Mouse (Mus musculus): ENCODE results near the gene Il6st. TPM values are rescaled to one million over a fixed set of nuclear protein-coding genes. Genes with fewer than 3 reads are reported as not detected.

Il6st gene
- polyA plus RNA-seq, 2 experiments, result 34.3 to 40.3 TPM

DNA sequence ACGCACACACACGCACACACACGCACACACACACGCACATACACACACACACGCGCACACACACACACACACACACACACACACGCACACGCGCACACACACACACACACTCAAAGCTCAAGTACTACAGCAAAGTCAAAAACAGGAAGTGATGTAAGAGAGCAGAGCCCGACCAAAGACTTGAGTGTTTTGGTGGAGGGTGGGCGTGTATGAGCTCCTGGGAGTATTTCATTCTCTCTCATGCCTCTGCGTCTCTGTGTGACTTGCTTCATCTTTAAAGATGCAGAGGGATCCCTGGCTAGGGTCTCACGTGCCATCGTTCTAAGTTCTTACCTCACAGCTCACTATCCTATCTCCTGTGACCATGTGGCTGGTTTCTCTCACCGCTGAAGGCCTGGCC lies 36.3 kb upstream of the Il6st start:
- Histone ChIP-seq H3K4me3 (replicated peaks; ENCODE audit: low read length) (no peak overlapping the region), H3K4me2 (replicated peaks; ENCODE audit: low read depth, low read length, severe bottlenecking) (no peak overlapping the region), H3K27ac (replicated peaks; ENCODE audit: low read depth, low read length) (no peak overlapping the region), H3K36me3 (ENCODE audit: control insufficient read depth, insufficient read depth, low read length) (no peaks in the 10 kb centered on the region), H3K9me3 (ENCODE audit: control insufficient read depth, low read length) (no peaks in the 10 kb centered on the region), H3K27me3 (ENCODE audit: control insufficient read depth, insufficient read depth, low read length) (no peaks in the 10 kb centered on the region), H3K4me1 (ENCODE audit: control insufficient read depth, insufficient read depth, low read length) (peaks cover under 1% of the 10 kb centered on the region; the same call in 1 of the 2 replicates), H3K9ac (ENCODE audit: low read depth, low read length, severe bottlenecking) (no peak overlapping the region)
- DNase-seq (ENCODE audit: low spot score), result no peak
- no peak for TF ChIP-seq POLR2A (IDR thresholded peaks at IDR 0.05; ENCODE audit: borderline replicate concordance, extremely low read depth, insufficient read depth, insufficient read length)
- no peak for ATAC-seq (ENCODE audit: low FRiP score, low read depth)
- WGBS, result 88% methylated on average over 15 of the region's 15 CpGs

DNA sequence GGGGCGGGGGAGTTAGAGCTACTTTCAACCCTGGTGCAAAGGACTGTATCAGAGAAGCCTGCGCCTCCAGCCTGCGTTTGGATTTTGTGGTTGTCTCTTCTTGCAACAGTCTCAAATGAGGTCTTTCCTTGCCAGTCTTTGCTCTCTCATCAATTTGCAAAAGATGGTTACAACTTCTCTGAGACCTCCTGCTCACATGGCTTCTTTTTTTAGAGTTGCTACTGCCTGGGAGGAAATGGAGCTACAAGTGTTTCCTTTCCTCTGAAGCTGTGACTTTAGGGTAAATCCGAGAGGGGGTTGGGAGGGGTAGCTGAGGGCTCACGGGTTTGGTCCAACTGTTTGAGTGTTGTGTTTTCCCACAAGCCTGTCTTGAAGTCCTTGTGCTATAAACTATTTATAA lies 30.6 kb upstream of the Il6st start:
- no peak for ATAC-seq (ENCODE audit: low FRiP score, low read depth)
- no peak overlapping the region for H3K9ac ChIP-seq (ENCODE audit: low read depth, low read length, severe bottlenecking)
- H3K27ac ChIP-seq (replicated peaks; ENCODE audit: low read depth, low read length), result no peak overlapping the region
- no peaks in the 10 kb centered on the region for H3K27me3 ChIP-seq (ENCODE audit: control insufficient read depth, insufficient read depth, low read length)
- DNase-seq (ENCODE audit: low spot score), result no peak
- H3K36me3 ChIP-seq (ENCODE audit: control insufficient read depth, insufficient read depth, low read length), result no peaks in the 10 kb centered on the region
- no peak overlapping the region for H3K4me3 ChIP-seq (replicated peaks; ENCODE audit: low read length)
- H3K4me1 ChIP-seq (ENCODE audit: control insufficient read depth, insufficient read depth, low read length), result peaks cover 12% of the 10 kb centered on the region
- no peaks in the 10 kb centered on the region for H3K9me3 ChIP-seq (ENCODE audit: control insufficient read depth, low read length)
- no peak overlapping the region for H3K4me2 ChIP-seq (replicated peaks; ENCODE audit: low read depth, low read length, severe bottlenecking)
- 40% methylated on average over 5 of the region's 5 CpGs for WGBS
- TF ChIP-seq POLR2A (IDR thresholded peaks at IDR 0.05; ENCODE audit: borderline replicate concordance, extremely low read depth, insufficient read depth, insufficient read length), result no peak

DNA sequence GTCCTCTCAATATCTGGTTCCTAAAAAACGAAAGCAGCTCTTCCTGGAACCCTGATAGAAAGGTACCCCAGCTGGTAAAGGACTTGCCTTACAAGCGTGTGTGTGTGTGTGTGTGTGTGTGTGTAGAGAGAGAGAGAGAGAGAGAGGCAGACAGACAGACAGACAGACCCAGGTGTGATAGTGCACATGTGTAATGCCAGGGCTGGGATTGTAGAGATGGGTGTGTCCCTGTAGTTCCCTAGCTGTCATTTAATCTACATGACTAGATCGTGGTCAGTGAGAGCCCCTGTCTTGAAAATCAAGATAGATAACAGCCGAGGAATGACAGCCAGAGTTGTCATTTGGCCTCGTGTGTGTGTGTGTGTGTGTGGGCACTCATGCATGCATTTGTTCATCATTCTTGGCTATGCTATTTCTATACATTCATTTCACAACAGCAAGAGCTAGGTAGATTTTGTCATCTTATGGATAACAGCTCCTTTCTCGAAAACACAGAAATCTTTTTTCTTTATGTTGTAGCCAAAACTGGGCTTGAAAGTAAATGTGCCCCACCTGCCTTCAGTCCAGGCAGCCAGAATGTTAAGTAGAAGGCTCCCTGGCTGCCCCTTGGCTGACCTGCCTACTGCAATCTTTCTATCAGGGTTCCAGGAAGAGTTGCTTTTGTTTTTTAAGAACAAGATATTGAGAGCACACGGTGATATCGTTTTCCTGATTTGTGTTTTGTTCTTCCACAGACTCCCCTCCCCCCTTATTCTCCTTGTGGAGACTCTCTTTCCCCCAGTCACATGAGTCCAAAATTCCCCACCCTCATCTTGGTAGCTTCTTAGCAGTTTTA lies 28.4 kb upstream of the Il6st start:
- ATAC-seq (ENCODE audit: low FRiP score, low read depth) (no peak), DNase-seq (ENCODE audit: low spot score) (no peak)
- TF ChIP-seq POLR2A (IDR thresholded peaks at IDR 0.05; ENCODE audit: borderline replicate concordance, extremely low read depth, insufficient read depth, insufficient read length), result no peak
- H3K27ac ChIP-seq (replicated peaks; ENCODE audit: low read depth, low read length), result no peak overlapping the region
- H3K4me3 ChIP-seq (replicated peaks; ENCODE audit: low read length), result no peak overlapping the region
- peaks cover 28% of the 10 kb centered on the region for H3K4me1 ChIP-seq (ENCODE audit: control insufficient read depth, insufficient read depth, low read length)
- H3K9ac ChIP-seq (ENCODE audit: low read depth, low read length, severe bottlenecking), result no peak overlapping the region
- 70% methylated on average over 8 of the region's 8 CpGs for WGBS
- no peaks in the 10 kb centered on the region for H3K36me3 ChIP-seq (ENCODE audit: control insufficient read depth, insufficient read depth, low read length)
- H3K4me2 ChIP-seq (replicated peaks; ENCODE audit: low read depth, low read length, severe bottlenecking), result no peak overlapping the region
- no peaks in the 10 kb centered on the region for H3K9me3 ChIP-seq (ENCODE audit: control insufficient read depth, low read length)
- H3K27me3 ChIP-seq (ENCODE audit: control insufficient read depth, insufficient read depth, low read length), result no peaks in the 10 kb centered on the region

DNA sequence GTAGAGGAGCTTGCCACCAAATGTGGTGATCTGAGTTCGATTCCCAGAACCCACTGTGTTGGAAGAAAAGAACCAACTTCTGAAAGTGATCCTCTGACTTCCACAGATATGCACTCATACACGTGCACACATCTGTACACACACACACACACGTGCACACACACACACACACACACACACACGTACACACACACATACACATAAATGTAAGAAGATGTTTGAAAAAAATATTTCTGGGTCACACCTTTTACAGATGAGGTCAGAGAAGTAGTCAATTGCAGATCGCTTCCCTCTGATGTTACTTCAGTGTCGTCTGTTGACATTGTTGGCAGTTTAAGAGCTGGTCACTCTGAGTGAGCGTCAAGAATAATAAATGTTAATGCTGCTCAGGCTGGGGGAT lies 27.6 kb upstream of the Il6st start:
- 84% methylated on average over 7 of the region's 7 CpGs for WGBS

DNA sequence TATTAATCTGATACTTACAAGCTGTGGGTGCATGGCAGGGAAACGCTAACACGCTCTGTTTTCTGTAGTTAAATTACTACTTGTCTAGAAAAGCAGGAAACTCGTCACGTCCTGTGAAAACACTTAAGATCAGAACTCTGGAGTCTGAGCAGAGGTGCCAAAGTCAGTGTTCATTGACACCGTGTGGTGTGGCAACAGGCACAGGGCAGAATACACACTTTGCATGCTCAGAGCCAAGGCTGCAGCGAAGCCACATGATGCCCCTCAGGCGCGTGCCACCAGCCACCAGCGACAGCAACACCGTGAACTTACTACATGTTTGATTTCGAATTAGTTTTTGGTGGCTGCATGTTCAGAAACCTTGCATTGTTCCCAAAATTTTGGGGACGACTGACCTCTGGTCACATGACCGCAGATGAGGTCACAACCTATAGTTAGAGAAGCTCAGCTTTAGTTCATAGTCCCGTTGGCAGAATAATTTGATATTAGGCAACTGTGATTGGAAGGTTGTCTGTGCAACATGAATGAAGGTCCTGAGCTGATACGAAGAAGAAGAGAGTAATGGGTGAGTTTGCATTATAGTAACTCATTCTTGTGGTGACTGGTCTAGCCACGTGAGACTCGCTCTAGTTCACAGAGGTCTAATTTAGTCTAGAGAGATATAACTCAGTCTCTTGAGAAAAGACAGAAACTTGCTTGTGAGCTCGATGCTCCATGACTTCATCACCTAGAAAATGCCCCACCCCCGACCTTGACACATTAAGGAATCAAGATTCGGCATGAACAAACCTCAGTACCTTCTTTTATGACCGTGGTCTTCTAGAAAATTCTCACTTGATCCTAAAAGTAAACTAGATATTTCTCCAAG lies 25.6 kb upstream of the Il6st start:
- TF ChIP-seq POLR2A (IDR thresholded peaks at IDR 0.05; ENCODE audit: borderline replicate concordance, extremely low read depth, insufficient read depth, insufficient read length), result no peak
- no peak overlapping the region for H3K9ac ChIP-seq (ENCODE audit: low read depth, low read length, severe bottlenecking)
- no peak overlapping the region for H3K27ac ChIP-seq (replicated peaks; ENCODE audit: low read depth, low read length)
- H3K27me3 ChIP-seq (ENCODE audit: control insufficient read depth, insufficient read depth, low read length), result no peaks in the 10 kb centered on the region
- ATAC-seq (ENCODE audit: low FRiP score, low read depth) (no peak), DNase-seq (ENCODE audit: low spot score) (no peak)
- H3K9me3 ChIP-seq (ENCODE audit: control insufficient read depth, low read length), result no peaks in the 10 kb centered on the region
- WGBS, result 84% methylated on average over 21 of the region's 21 CpGs
- H3K4me3 ChIP-seq (replicated peaks; ENCODE audit: low read length), result no peak overlapping the region
- peaks cover 26% of the 10 kb centered on the region; the same call in 1 of the 2 replicates for H3K4me1 ChIP-seq (ENCODE audit: control insufficient read depth, insufficient read depth, low read length)
- no peaks in the 10 kb centered on the region for H3K36me3 ChIP-seq (ENCODE audit: control insufficient read depth, insufficient read depth, low read length)
- H3K4me2 ChIP-seq (replicated peaks; ENCODE audit: low read depth, low read length, severe bottlenecking), result no peak overlapping the region

More for the DNA sequence above, 27.6 kb upstream of the Il6st start:
- Histone ChIP-seq H3K36me3 (ENCODE audit: control insufficient read depth, insufficient read depth, low read length) (no peaks in the 10 kb centered on the region), H3K4me3 (replicated peaks; ENCODE audit: low read length) (no peak overlapping the region), H3K4me2 (replicated peaks; ENCODE audit: low read depth, low read length, severe bottlenecking) (no peak overlapping the region), H3K27ac (replicated peaks; ENCODE audit: low read depth, low read length) (no peak overlapping the region), H3K9ac (ENCODE audit: low read depth, low read length, severe bottlenecking) (no peak overlapping the region), H3K9me3 (ENCODE audit: control insufficient read depth, low read length) (no peaks in the 10 kb centered on the region), H3K27me3 (ENCODE audit: control insufficient read depth, insufficient read depth, low read length) (no peaks in the 10 kb centered on the region), H3K4me1 (ENCODE audit: control insufficient read depth, insufficient read depth, low read length) (peaks cover 28% of the 10 kb centered on the region)
- ATAC-seq (ENCODE audit: low FRiP score, low read depth), result no peak
- DNase-seq (ENCODE audit: low spot score), result no peak
- TF ChIP-seq POLR2A (IDR thresholded peaks at IDR 0.05; ENCODE audit: borderline replicate concordance, extremely low read depth, insufficient read depth, insufficient read length), result no peak

Data from limb, embryonic 14.5 days (tissue).